Mouse (Mus musculus) intestine, postnatal 0 days (tissue): ENCODE results near the gene Tshb. TPM values are rescaled to one million over a fixed set of nuclear protein-coding genes. Genes with fewer than 3 reads are reported as not detected.

Experiments
- ATAC-seq: fragments of 200-750 bp; cut with Nextera tagmentation; 2 replicates; pipeline ENCODE4 v1.8.0; 2017; ENCODE audit warnings: mild to moderate bottlenecking, moderate TSS enrichment, moderate library complexity
- H3K27ac ChIP-seq: fragments of 300-500 bp; sonication (generic); 2 replicates; pipeline ENCODE4 v1.5.1; 2014; ENCODE audit warnings: mild to moderate bottlenecking, low read depth, low read length, moderate library complexity
- H3K27me3 ChIP-seq: fragments of 300-500 bp; sonication (generic); replicated peaks from 2 replicates; pipeline ENCODE4 v1.6.1; 2014; ENCODE audit warnings: low read length, mixed read lengths; ENCODE audit not compliant: control insufficient read depth, insufficient read depth
- H3K36me3 ChIP-seq: fragments of 300-500 bp; sonication (generic); 2 replicates; pipeline ENCODE4 v1.6.1; 2014; ENCODE audit warnings: mild to moderate bottlenecking, moderate library complexity; ENCODE audit not compliant: control insufficient read depth, insufficient read depth
- H3K4me1 ChIP-seq: fragments of 300-500 bp; sonication (generic); replicated peaks from 2 replicates; pipeline ENCODE4 v1.6.1; 2014; ENCODE audit warnings: antibody characterized with exemption, low read length, mixed read lengths; ENCODE audit not compliant: control insufficient read depth, insufficient read depth
- H3K4me2 ChIP-seq: fragments of 300-500 bp; sonication (generic); replicated peaks from 2 replicates; pipeline ENCODE4 v1.6.1; 2014; ENCODE audit warnings: low read depth, mild to moderate bottlenecking, moderate library complexity
- H3K4me3 ChIP-seq: fragments of 300-500 bp; sonication (generic); 2 replicates; pipeline ENCODE4 v1.5.1; 2014; ENCODE audit warnings: low read depth, low read length
- H3K9ac ChIP-seq: fragments of 300-500 bp; sonication (generic); 2 replicates; pipeline ENCODE4 v1.6.1; 2014; ENCODE audit warnings: mild to moderate bottlenecking, low read depth, low read length
- H3K9me3 ChIP-seq: fragments of 300-500 bp; sonication (generic); 2 replicates; pipeline ENCODE4 v1.6.1; 2016; ENCODE audit warnings: mixed run types; ENCODE audit not compliant: control insufficient read depth
- CTCF ChIP-seq: sonication (generic); IDR thresholded peaks from 2 replicates; pipeline ENCODE4 v1.5.1; 2016; ENCODE audit warnings: low read depth, mild to moderate bottlenecking, control low read depth, antibody characterized with exemption, moderate library complexity
- WGBS: fragments of 180-500 bp; shearing (Covaris S2); extraction: QIAGEN DNeasy Blood & Tissue Kit; methylation state at CpG from one replicate; pipeline ENCODE4 v1.1.7; 2014; 5-methylcytosine and 5-hydroxymethylcytosine counted together
- polyA plus RNA-seq: library from polyadenylated mRNA; unstranded; fragments of >200 nt; fragmentation: Nextera tagmentation; extraction: Ambion mirVana; gene quantifications from 2 replicates; pipeline ENCODE4 v1.2.1, GENCODE M21; 2015

Tshb gene
- polyA plus RNA-seq, 1 experiment from 2014 or later: 0.08 TPM

DNA sequence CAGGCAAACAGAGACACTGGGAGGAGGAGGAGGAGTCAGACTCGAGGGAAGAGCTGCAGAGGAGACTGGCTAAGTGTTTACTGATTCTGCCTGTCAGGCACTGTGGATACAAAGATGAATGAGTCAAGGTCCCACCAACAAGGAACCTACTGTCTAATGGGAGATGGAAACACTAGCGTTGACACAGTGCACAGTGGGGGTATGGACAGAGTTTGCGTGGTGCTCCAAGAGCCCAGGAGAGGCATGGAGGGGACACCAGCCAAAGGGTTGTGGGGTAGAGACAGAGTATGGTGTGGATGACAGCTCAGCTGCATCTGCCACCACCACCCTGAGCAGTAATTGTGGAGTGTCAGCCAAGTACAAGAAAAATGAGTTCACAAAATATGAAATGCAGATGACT lies 20.1 kb downstream of the Tshb start:
- no peak for TF ChIP-seq CTCF
- no peak overlapping the region for H3K9ac ChIP-seq
- H3K4me2 ChIP-seq: no peak overlapping the region
- no peak for ATAC-seq
- no peaks in the 10 kb centered on the region for H3K27me3 ChIP-seq
- no peak overlapping the region for H3K4me3 ChIP-seq
- H3K9me3 ChIP-seq: no peaks in the 10 kb centered on the region
- peaks cover 6% of the 10 kb centered on the region; the same call in 1 of the 2 replicates for H3K36me3 ChIP-seq
- H3K27ac ChIP-seq: no peak overlapping the region
- 52% methylated on average over 3 of the region's 3 CpGs for WGBS
- H3K4me1 ChIP-seq: no peaks in the 10 kb centered on the region

GRCm38 (mm10) chr3:102760236-102760635 lies 22.3 kb downstream of the Tshb start:
- H3K27me3 ChIP-seq: no peaks in the 10 kb centered on the region
- H3K4me3 ChIP-seq: no peak overlapping the region
- H3K4me2 ChIP-seq: no peak overlapping the region
- H3K4me1 ChIP-seq: peaks cover 4% of the 10 kb centered on the region; the same call in 1 of the 2 replicates
- WGBS: 71% methylated on average over 3 of the region's 3 CpGs
- peaks cover 9% of the 10 kb centered on the region; the same call in 1 of the 2 replicates for H3K36me3 ChIP-seq
- H3K27ac ChIP-seq: no peak overlapping the region
- H3K9me3 ChIP-seq: no peaks in the 10 kb centered on the region
- TF ChIP-seq CTCF: no peak
- ATAC-seq: no peak
- no peak overlapping the region for H3K9ac ChIP-seq

- ATAC-seq: 0 out of 2 replicates have a peak, but pooled peaks have one; percentile 13
- H3K27ac ChIP-seq: no peak overlapping the region
- TF ChIP-seq CTCF: no peak
Measured at GRCm38 (mm10) chr3:102757019-102757418, 25.5 kb downstream of the Tshb start.

GRCm38 (mm10) chr3:102755801-102756200 lies 26.7 kb downstream of the Tshb start:
- no peak for TF ChIP-seq CTCF
- 5% methylated on average over 1 of the region's 1 CpGs for WGBS

More at GRCm38 (mm10) chr3:102757019-102757418, 25.5 kb downstream of the Tshb start:
- H3K4me3 ChIP-seq: no peak overlapping the region
- no peaks in the 10 kb centered on the region for H3K27me3 ChIP-seq
- WGBS: 70% methylated on average over 6 of the region's 6 CpGs
- H3K4me2 ChIP-seq: no peak overlapping the region
- no peaks in the 10 kb centered on the region for H3K9me3 ChIP-seq
- no peak overlapping the region for H3K9ac ChIP-seq
- peaks cover 13% of the 10 kb centered on the region; the same call in 1 of the 2 replicates for H3K36me3 ChIP-seq
- peaks cover 4% of the 10 kb centered on the region; the same call in 1 of the 2 replicates for H3K4me1 ChIP-seq

DNA sequence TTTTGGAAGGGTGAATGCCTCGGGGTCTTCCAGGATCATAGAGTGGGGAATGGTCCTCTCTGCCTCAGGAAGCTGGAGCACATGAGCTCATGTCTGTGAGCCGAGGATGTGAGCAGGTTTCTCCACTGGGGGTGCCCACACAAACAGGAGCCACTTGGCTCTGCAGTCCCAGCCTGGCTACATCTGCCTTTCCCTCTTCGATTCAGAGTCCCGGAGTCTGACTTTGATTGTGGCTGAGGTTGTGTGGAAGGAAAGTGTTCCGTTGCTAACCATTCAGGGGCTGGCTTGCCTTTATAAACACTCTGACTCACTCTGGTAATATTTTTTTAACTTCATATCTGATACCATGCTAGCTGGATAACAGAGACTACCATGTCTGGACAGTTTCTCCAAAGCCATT lies 30.1 kb downstream of the Tshb start:
- H3K9ac ChIP-seq: no peak overlapping the region
- H3K36me3 ChIP-seq: 0 out of 2 replicates have a peak, but pooled peaks cover 13% of the 10 kb centered on the region
- TF ChIP-seq CTCF: 0 out of 2 replicates have a peak, but pooled peaks have one; percentile 12
- H3K4me1 ChIP-seq: peaks cover 4% of the 10 kb centered on the region; the same call in 1 of the 2 replicates
- H3K27ac ChIP-seq: no peak overlapping the region
- H3K27me3 ChIP-seq: no peaks in the 10 kb centered on the region
- ATAC-seq: no peak
- no peak overlapping the region for H3K4me2 ChIP-seq
- H3K9me3 ChIP-seq: no peaks in the 10 kb centered on the region
- WGBS: 59% methylated on average over 5 of the region's 5 CpGs
- H3K4me3 ChIP-seq: no peak overlapping the region

More at GRCm38 (mm10) chr3:102755801-102756200, 26.7 kb downstream of the Tshb start:
- no peak overlapping the region for H3K4me3 ChIP-seq
- peaks cover 13% of the 10 kb centered on the region; the same call in 1 of the 2 replicates for H3K36me3 ChIP-seq
- H3K4me1 ChIP-seq: peaks cover 4% of the 10 kb centered on the region; the same call in 1 of the 2 replicates
- H3K9ac ChIP-seq: no peak overlapping the region
- no peak overlapping the region for H3K27ac ChIP-seq
- no peaks in the 10 kb centered on the region for H3K9me3 ChIP-seq
- H3K27me3 ChIP-seq: no peaks in the 10 kb centered on the region
- H3K4me2 ChIP-seq: no peak overlapping the region
- peak; percentile 64 for ATAC-seq

DNA sequence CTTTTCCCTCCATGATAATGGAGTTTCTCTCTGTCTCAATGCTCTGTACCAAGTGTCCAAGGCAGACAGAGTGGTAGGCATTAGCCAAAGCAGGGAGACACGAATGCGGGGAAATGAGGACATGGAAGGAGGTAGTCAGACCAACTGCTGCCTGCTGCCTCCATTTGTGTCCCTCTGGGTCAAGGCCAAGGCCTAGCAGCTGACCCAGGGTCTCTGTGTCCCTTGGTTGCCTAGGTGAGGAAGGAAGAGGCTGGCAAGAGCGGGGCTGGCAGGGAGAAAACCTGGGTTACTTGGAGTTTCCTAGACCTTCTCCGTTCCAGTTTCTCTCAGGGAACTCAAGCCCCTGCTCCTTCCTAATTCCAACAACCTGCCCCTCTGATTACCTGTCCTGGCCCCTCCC lies 30.5 kb downstream of the Tshb start:
- 0 out of 2 replicates have a peak, but pooled peaks cover 10% of the 10 kb centered on the region for H3K36me3 ChIP-seq
- ATAC-seq: no peak
- no peaks in the 10 kb centered on the region for H3K9me3 ChIP-seq
- H3K4me2 ChIP-seq: no peak overlapping the region
- H3K27ac ChIP-seq: no peak overlapping the region
- H3K9ac ChIP-seq: no peak overlapping the region
- WGBS: 98% methylated on average over 4 of the region's 4 CpGs
- peaks cover 4% of the 10 kb centered on the region; the same call in 1 of the 2 replicates for H3K4me1 ChIP-seq
- H3K4me3 ChIP-seq: no peak overlapping the region
- no peak for TF ChIP-seq CTCF
- no peaks in the 10 kb centered on the region for H3K27me3 ChIP-seq
